Mouse (Mus musculus) cerebellum, postnatal 25 days (tissue): ENCODE results near the gene Scarb1.

ENCODE experiments used
- DNase-seq, 2 experiments: peaks; one replicate each; pipeline ENCODE4 v3.0.0; 2021; ENCODE audit warnings: mixed read lengths in 2 of 2

The Scarb1 gene

DNA sequence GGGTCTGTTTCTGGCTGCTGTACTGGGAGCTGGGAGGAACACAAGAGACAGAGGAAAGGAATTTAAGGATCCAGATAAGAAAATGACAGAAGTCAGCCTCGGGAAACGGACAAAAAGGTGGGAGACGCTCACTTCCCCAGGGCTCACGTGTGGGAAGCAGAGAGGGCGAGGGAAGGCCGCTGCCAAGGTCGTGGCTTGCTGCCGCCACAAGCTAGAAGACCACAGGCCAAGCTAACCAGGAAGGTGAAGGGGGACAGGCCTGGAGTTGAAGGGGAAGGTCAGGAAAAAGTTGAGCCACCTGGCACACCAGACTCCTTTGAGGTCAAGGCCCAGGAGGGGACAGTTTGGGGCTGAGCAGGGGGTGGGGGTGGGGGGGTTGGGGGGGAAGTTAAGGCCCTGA, 10.2 kb downstream of the Scarb1 start:
- DNase-seq: no peak

DNA sequence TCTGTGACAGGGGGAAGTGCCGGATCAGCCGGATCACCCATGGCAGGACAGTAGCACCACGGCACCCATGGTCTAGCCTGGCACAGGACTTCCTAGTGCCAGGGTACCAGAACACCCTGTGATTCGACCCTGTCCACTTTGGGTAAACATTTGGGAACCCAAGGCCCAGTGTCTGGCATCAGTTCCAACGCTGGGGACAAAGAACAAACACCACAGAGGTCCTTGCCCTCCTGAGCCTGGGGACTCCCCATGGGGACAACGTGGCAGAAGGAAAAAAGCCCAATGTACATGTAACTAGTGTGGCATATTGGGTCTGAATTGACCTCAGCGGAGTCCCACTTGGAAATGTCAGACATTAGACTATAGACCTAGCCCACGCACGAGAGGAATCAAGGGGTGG, 10.7 kb downstream of the Scarb1 start:
- no peak for DNase-seq

DNA sequence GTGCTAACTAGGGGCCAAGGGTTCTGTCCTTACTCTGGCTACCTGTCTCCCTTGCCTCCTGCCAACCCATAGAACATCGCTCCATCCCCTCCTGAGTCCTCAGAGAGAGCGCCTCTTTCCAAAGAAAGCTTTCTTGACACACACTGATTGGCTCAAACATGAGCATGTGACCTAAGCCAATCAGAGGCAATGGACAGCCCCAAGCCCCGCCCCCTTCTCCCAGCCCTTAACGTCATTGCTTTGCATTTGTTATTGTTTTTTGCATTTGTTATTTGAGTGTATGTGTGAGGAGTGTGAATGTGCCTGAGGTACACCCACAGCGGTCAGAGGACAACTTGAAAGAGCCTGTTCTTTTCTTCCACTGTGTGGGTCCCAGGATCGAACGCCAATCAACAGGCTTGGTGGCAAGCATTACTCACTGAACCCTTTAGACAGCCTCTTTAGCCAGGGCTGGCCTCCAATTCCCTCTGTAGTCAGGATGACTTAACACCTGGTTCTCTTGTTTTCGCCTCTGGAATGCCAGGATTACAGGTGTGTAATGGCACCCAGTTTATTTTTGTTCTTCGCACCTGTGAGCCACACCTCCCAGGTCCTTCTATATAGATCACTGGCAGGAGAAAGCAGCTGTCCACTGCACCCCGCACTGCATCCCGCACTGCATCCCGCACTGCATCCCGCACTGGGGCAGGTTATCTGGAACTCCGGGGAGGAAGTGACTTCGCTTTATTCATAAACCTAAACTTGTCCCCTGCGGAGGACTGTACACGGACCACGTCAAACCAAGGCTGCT, 13.1 kb downstream of the Scarb1 start:
- peak in 1 of 2 experiments; percentile 29 for DNase-seq

DNA sequence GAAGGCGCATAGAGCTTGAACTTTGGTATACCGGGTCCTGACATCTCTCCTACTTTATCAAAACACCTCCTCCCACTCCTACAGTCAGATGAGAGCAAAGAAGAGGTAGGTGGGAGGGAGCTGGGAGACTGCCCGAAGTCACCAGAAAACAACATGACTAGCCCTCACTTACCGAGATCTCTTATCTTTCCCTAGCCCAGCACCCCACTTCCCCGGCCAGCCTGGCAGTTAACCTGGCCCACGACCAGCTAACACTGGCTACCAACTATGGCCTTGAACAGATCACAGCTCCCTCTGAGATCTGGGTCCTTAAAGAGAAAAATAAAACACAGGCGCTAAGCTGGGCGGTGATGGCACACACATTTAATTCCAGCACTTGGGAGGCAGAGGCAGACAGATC, 14.5 kb downstream of the Scarb1 start:
- no peak for DNase-seq

DNA sequence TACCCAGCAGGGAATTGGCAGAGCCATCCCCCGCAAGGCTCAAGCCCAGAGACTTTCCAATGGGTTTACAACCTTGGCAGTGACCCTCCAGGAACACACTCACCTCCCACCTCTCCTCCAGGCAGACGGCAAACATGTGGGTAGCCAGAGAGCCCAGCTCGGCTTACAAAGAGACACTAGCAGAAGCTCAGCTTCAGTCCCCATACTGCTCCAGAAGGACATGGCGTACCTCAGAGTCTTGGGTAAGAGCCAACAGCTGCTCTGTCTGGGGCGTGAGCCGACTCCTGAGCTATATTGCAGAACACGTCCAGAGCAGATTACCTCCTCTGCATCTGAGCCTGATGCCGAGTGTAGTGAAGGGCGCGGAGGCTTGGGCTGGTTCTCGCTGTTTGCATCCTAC, 15.0 kb downstream of the Scarb1 start:
- peak in 1 of 2 experiments; percentile 25 for DNase-seq

DNA sequence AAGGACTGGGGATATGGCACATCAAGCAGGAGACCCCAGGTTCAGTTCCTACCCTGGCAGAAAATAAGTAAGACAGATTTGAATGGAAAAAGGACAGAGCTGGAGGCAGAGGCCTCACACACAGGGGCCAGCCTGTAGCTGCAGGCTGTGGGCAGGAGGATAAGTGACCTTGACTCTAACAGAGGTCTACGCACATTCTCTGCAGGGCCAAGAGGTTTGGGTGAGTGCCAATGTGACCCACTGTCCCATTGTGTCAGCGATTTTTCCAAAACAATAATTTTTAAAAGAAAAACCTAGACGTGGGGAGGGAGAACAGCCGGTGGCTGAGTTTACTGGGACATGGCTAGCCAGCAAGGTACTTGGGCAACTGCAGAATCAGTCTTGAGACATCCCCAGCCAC, 15.6 kb downstream of the Scarb1 start:
- no peak for DNase-seq

DNA sequence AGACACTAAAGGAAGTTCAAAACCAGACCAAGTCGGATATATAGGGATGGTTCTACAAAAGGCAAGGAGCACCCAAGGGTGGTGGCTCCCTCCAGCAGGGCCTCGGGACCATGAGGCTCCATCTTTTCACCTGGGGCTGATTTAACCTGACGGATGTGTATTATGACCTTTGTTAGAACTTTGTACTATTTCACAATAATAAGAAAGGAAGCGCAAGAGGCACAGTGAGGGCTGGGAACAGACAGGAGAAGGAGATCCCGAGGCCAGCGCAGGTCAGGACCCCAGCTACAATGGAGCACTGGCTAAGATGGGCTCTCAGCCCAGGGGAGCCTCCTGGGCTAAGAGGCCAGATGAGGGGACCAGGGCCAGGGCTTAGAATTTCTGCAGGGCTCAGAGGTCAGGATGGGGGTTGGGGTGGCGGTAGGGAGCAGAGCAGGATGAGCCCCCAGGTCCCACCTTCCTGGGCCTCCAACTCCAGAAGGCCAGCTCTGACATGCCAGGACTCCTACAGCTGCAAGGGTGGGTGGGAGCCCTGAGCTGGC, 16.9 kb downstream of the Scarb1 start:
- no peak for DNase-seq

DNA sequence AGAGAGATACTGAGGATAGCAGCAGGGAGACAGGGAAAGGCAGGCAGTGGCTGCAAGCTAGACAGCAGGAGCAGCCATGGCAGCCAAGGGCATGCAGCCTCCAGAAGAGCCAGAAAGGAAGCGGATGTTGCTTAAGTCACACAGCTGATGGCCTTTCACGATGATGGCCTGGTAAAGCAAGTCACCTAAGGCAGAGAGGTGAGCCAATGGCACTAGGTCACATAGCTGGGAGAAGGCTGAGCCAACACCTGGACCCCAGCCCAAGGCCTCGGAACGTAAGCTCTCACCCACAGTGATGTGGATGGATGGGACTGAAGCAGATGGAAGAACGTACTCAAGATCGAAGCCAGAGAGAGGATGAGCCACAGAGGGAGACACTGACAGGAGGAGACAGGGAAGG, 17.8 kb downstream of the Scarb1 start:
- DNase-seq: no peak

DNA sequence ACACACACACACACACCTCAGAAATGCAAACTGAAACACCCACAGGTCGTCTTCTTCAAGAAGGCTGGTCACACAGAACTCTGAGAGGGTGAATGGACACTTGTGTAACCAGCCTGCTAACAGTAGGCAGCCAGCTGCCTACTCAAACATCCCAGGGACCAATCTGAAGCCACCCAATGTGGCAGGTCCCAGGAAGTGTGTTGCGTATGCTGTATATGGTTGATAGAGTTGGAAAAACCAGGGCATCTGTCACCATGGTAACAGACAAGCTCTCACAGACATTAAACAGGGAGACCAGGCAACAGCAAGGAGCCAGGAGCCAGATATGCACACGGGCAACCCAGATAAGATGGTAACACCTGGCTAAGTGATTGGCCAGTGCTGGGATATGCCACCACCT, 19.1 kb downstream of the Scarb1 start:
- no peak for DNase-seq

DNA sequence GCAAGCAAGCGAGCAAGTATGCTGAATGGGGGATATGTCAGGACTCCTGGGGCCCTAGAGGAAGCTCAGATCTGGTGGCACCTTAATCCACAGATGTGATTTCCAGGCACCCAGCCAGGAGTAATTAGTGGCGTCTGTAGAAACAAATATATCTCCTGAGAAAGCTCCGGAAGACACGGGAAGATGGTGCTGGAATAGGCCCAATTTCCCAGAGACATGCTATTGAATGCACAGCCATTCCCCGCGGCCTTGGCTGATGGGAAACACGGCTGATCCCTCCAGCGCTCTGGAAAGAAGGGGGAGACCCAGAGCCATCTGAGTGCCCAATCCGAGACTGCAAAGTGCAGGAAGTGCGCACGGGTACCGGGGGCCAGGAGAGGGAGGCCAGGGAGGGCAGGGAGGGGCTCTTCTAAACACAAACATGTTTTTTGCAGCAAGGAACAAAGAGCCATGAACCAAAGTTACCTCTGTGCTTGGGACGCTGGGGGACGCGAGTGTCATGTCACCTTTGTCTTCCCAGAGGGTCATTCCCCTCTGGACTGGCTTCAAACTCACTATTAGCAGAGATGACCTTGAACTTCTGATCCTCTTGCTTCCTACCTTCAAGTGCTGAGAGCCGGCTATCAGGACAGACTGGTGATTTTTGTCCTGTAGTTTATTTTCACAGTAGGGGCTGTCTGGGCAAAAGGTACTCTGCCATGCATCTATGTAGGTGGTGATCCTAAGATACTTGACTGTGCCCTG, 21.7 kb downstream of the Scarb1 start:
- DNase-seq: no peak

DNA sequence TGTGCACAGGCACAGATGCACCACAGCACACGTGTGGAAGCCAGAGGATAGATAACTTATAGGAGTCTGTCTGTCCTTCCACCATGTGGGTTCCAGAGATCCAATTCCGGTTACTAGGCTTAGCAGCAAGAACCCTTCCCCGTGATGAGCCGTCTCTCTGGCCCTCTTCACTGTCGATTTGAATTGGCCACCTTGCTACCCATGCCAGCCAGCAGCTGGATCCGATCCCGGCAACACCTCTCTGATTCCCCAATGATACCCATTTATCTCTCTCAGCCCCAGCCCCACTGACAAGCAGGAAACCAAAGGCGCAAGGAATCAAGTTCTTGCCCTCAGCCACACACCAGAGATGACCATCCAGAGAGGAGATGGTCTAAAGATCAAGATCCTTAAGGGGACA, 22.9 kb downstream of the Scarb1 start:
- DNase-seq: no peak

DNA sequence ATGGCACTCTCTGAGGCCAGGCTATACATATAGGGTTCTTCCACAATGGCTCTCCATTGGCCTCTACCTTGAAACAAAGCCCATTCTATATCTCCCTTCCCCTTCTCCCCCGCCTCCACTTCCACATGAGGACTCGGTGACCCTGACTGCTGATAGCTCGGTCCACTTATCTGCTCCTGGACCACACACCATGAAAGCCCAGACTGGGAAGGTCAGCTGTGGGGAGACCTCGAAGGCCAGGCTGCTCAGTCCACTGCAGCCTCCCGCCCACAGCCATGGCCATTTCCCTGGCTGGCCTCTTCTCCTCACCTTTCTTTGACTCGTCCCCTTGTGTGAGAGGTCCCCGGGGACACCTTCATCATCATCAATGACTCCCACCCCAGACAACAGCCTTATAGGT, 23.6 kb downstream of the Scarb1 start:
- no peak for DNase-seq

DNA sequence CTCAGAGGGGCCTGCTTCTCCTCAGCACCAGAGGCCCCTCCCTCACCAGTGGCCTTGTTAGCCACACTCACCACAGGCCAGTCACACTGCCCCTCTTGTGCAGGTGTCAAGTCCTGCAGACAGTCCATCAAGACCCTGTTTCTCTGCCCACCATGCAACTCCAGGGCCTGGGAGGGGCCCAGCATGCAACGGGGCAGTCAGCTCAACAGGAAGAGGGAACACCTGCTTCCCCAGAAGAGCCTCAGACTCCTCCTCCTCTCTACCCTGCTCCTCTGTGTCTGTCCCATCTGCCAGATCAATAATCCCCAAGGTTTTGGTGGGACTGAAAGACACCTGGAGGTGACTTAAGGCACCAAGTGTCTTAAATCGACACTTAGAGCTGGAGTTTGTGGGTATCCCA, 24.1 kb downstream of the Scarb1 start:
- DNase-seq: no peak

DNA sequence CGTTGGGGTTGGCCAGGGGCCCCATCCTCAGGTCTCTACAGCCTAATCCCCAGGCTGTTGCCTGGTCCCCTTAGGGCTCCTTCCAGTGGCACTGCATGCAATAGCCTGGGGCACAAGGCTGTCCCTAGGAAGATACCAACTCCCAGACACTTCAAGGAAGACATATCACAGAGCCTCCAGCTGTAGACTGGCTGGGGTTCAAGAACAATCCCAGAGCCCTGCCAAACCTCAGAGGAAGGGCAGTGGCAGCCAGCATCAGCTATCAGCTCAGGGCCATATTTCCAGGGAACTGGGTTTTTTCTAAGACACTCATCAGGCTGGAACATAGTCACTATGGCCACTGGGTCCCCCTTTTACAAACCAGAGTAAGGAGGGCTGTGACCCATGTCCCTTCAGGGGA, 25.8 kb downstream of the Scarb1 start:
- DNase-seq: no peak

DNA sequence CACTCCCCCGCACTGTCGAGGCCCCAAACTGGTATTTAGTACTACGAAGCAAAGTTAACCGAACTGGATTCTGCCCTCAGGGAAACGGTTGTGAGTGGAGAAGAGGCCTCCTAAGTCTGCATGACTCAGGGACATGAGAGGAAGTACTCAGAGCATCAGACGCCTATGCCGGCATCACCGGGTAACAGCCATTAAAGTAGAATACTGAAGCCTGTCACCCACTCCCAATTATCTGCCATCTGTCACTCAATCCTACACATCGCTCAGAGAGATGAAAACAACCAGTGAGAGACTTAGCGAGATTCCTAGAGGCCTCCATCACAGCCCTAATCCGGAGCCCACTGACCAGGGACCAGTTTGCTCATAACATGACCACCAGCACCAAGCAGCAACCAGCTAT, 26.9 kb downstream of the Scarb1 start:
- no peak for DNase-seq

DNA sequence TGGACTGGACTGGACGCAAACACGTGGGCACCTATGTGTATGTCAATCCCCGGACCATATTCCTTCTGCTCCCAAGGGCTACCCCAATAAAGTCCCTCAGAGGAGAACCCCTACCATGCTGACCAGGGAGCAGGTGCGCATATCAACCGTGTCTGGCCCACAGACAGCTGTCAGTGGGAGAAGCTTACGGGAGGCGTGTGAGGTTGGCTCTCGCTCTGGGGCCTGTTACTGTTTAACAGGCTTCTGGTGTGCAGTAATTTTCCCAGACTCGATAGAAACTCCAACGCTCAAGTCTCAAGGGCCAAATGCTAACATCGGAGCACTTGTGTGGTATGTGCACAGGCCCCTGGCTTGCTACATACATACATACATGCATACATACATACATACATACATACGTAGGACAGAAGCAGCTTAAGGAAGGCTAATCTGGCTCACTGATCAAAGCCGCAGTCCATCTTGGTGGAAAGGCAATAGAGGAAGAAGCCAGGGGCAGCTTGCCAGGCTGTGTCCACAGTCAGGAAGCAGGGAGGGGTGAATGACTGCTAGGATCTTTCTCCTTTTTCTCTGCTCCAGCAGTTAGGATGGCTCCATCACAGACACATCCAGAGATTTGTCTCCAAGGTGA, 27.8 kb downstream of the Scarb1 start:
- peak; percentile 31 to 68 for DNase-seq

DNA sequence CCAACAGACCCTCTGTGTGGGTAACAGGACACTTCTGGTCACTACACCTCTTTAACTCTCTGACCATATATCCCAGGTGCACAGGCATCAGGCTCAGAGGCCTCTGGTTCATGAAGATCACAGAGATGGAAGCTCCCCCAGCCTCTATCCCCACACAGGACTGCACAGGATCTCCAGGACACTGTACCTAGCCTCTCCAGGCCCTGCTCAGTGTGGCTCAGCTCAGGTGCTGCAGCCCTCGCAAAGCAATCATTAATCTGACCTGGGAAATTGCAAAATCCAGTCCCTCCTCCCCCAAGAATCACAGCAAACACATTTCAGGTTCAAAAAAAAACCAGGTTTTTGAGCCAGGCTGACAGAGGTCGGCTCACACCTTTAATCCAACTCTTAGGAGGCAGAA, 29.9 kb downstream of the Scarb1 start:
- DNase-seq: no peak

DNA sequence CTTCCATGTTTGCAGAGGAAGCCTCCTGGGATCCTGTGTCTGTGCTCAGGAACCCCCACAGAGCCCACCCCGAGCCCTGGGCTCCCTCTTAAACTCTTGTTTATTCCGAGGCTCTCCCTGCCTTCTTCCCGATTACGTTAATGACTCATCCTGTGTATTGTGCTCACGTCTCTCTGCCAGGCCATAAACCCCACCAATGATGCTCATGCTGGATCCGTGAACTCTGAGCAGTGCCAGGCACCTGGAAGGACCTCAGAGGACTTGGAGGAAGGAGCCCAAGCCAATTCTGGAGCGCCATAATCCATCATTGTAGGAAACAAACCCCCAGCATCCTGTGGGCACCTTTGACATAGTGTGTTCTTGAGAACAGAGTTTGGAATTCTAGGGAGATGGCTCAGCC, 31.7 kb downstream of the Scarb1 start:
- no peak for DNase-seq

DNA sequence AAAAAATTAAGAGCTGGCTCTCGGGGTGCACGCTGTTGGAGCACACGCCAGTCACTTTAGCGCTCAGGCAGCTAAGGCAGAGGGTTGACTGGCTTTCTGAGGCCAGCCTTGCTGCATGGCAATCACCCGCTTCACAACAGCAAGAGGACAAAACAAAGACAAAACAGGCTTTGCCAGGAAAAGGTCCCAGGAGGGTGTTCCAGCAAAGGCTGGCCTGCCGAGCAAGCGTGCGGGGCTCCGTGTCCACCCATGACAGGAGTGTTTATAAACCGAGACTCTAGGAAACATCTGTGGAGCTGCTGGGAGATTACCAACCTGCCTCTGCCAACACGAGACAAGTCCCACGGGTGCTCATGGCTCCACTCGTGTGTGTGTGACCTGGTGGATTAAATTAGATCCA, 34.1 kb downstream of the Scarb1 start:
- DNase-seq: no peak

DNA sequence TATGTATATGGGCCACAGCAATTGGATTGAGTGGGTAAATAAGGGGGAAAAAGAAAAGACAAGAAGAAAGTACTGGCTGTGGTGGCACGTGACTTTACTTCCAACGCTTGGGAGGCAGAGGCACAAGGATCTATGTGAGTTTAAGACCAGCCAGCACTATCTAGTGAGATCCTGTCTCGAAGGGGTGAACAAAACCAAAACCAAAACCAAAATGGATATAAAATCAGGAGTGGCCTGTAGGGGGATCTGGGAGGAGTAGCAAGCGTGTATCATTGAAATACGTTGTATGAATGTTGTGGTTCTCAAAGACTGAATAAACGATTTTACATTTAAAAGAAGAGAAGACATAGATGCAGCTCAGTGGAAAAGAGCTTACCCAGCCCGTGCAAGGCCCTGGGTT, 34.5 kb downstream of the Scarb1 start:
- DNase-seq: no peak

DNA sequence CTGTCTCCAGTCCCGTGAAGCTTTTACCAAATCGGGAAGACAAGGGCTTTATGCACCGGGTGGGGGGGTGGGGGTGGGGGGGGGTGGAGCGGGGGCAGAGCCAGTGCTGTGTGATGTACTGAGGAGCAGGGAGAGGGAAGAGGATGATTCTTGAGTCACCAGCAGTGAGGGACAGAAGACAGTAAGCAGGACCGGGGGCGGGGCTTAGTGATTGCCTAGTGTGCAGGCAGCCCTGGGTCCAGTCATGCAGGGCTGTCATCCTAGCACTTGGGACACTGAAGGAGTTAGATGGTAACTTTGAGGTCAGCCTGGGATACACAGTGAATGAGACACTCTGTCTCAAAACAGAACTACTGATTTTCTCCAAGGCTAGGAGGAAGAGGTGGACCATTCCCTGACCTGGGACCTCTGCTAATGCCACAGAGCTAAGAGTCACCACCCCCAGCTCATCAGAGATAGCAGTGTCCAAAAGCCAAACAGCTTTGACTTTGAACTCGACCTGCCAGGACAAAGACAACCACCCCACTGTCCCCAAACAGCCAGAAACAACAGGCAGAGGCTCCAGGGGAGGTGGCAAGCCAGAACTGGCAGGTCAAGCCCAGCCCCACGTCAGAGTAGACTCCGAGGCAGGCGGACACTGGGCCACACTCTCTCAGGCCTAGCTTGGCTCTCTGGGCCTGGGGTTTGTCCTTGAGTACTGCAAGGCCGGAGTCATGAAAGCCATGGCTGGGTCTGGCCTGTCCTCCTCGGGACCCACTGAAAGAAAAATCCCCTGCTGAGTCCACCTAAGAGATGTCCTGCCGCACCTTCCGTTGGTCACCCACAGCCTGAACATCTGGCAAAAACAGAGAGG, 35.4 kb downstream of the Scarb1 start:
- DNase-seq: no peak

DNA sequence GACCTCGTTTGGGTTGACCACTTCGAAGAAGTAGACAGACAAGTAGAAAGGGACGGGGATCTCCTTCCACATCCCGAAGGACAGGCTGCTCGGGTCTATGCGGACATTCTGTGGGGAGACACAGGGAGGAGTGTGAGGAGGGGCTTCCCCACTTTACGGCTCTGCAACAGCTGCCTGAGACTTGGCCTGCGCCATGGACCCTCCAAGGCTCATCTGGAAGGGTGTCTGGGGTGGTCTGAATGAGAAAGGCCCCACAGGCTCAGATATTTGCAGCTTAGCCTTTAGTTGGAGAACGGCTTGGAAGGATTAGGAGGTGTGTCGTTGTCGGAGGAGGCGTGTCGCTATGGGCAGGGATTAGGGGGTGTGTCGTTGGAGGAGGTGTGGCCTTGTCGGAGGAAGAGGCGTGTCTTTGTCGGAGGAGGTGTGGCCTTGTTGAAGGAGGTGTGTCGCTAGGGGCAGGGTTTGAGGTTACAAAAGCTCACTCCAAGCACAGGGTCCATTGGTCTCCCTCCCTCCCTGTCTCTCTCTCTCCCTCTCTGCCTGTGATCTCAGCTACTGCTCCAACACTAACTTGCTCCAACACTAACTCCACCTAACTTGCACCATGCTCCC, 36.5 kb downstream of the Scarb1 start:
- no peak for DNase-seq
